Mouse (Mus musculus): ENCODE data around the gene Rbbp4.

Gene Rbbp4

DNA sequence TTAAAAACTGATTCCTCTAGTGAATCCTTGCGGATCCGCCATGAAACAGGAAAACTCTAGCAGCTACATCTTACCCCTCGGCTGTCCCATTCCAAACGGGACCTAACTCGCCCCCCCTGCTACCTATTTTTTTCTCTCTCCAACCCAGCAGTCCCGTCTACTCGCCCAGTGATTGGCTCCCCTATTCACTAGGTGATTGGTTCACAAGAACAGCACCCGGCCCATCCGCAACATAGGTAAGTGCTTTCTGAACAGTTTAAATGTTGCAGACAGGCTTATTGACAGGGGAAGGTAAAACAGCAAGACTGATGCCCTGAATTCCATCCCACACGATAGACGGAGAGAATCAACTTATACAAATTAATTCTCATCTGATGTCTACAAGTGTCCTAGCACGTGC, 18.0 kb upstream of the Rbbp4 start:
- no peak for DNase-seq (ENCODE audit: extremely low spot score, low spot score)

DNA sequence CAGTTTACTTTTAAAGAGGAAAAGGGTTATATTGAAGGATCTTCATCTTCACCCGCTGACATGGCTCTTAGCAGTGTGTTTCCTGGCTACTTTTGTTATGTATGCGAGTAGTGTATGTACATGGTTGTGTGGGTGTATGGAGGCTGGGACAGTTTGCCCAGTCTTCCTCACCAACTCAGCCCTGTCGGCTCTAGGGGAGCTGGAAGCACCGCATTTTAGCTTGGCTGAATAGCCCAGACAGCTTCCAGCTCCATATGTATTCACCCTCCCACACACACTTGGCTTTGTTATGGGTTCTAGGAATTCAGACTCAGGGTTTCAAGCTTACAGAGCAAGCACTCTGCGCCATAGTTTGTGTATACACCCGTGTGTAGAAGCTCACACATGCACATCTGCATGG, 15.9 kb upstream of the Rbbp4 start:
- DNase-seq (ENCODE audit: extremely low spot score, low spot score): no peak

DNA sequence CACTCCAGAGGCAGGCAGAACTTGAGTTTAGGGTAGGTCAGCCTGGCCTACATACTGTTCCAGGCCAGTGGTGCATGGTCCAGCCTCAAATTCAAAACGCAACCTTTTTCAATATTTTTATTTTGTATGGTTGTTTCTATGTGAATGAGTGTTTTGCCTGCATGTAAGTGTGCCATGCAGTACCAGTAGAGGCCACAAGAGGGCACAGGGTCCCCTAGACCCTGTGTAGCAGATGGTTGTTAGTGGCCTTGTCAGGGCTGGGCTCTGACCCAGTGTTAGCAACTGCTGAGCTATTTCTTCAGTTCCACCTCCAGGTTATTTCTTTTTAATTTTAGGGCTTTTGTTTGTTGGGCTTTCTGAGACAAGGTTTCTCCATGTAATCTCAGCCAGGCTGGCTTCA, 15.5 kb upstream of the Rbbp4 start:
- DNase-seq (ENCODE audit: extremely low spot score, low spot score): peak; percentile 85

DNA sequence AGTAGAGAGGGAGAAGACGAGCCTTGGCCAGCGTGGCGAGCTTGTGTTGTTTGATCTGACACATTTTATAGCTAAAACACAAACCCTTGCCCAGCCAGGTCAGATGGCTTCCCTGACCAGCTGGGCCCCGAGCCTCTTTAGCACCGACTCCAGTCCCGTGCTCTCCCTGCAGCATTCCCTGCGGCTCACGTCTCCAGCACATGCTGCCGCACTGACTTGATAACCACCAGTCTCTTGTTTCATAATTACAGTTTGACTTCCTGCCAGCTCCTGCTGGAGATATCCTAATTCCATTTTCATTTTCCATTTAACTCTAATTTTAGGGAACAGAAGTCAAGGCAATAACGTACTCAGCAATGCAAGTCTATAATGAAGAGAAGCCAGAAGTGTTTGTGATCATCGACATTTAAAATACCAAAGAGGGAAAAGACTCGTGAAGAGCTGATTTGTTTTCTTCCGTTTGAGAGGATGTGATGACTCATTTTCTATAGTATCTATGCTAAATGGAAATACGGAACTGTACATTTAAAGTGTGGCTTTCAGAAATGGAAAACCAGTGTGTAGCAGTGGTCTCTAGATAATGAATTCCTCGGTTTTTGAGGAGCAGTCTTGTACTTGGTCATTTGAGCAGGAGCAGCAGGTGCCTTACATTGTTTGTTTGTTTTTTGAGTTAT, 11.4 kb upstream of the Rbbp4 start:
- DNase-seq (ENCODE audit: extremely low spot score, low spot score): no peak

DNA sequence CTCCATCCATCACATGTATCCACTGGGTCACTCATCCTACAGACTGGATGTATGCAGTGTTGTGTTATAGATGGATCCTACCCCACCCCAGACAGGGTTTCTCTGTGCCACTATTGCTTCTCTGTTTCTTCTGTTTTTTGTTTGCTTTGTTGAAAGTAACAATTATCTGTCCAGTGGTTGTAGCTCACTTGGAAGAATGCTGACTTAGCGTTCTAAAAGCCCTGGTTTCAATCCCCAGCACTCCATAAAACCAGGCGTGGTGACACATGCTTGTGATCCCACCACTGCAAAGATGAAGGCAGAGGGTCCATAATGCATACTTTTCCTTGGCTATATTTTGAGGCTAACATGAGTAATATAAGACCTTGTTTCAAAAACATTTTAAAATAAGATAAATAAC, 7.5 kb upstream of the Rbbp4 start:
- DNase-seq (ENCODE audit: extremely low spot score, low spot score): no peak

DNA sequence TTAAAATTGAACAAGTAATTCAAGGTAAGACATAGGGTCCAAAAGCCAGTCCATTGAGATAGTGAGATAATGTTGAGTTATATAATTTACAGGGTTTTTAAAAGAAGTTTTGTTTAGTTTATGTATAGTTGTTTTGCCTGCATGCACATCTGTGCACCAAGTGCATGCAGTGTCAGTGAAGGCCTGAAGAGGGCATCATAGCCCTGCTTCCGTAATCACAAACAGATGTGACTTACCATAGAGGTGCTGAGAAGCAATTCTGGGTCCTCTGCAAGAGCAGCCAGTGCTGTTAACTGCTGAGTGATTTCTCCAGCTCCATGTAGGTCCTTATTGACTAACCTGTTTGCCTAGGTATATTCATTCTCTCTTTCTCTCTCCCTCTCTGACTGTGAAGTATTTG, 6.7 kb upstream of the Rbbp4 start:
- DNase-seq (ENCODE audit: extremely low spot score, low spot score): no peak

DNA sequence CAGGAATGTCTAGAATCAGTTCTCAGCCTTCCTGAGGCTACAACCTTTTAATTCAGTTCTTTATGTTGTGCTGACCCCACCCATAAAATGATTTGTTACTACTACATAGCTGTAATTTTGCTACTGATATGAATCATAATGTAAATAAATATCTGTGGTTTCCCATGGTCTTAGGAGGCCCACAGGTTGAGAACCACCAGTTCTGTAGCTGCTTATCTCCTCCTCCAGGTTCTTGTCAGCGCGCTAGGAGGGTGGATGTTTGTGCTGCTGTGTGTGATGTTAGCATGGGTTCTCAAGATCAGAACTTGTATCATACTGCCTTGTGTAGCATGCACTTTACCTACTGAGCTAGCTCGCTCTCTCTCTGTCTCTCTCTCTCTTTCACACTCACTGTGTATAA, 4.6 kb upstream of the Rbbp4 start:
- no peak for DNase-seq (ENCODE audit: extremely low spot score, low spot score)

DNA sequence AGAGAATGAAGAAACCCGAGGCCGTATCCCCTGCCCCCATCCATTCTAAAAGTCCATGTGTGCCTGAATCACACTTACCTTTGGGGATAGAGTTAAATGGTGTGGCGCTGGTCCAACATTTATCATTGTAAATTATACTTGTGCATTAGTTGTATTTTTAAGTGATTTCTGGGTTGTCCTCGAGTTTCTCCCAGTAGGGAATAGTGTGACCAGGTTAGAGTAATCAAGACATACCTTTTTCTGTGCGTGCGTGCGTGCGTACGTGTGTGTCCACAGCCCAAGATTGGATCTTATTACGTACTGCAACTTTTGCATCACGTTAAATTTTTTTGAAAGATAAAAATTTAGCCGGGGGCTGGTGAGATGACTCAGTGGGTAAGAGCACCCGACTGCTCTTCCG, 1.1 kb upstream of the Rbbp4 start:
- no peak for DNase-seq (ENCODE audit: extremely low spot score, low spot score)

DNA sequence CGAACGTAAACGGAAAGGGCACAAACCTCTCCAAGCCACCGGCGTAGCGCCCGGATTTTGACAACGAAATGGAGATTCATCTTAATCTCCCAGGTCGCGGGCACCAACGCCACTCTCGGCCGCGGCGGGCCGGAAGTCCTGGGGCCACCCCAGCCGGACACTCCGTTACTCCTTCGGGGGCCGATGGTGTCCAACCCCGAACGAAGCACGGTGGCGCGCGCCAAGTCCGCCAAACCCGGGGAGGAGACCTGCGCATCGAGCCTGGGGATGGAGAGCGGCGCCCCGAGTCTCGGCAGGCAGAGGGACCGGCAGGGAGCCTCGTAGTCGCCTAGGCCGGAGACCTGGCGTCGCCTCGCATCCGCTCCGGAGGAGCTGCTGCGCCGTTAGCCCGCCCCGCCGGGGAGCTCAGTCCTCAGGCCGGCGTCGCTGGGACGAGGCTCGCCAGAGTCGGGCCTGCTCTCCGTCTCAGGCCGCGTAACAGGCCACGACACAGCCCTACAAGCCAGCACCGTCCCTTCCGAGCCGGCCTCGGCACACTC, 424 bp downstream of the Rbbp4 start:
- DNase-seq (ENCODE audit: extremely low spot score, low spot score): no peak

DNA sequence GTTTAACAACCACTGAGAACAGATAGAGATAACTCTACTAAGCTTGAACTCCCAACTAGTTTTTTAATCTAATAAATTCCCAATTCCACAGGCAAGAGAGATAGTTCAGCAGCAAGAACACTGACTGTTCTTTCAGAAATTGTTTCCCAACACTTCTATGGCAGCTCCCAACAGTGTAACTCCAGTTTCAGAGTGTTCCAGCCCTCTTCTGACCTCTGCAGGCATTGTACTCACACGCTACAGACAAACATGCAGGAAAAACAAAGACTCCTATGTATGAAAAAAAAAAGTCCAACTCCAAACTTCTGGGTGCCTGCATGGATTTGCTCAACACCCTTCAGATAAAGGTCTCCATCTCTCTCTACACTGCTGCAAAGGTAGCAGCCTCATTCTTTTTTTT, 2.3 kb downstream of the Rbbp4 start:
- no peak for DNase-seq (ENCODE audit: extremely low spot score, low spot score)

DNA sequence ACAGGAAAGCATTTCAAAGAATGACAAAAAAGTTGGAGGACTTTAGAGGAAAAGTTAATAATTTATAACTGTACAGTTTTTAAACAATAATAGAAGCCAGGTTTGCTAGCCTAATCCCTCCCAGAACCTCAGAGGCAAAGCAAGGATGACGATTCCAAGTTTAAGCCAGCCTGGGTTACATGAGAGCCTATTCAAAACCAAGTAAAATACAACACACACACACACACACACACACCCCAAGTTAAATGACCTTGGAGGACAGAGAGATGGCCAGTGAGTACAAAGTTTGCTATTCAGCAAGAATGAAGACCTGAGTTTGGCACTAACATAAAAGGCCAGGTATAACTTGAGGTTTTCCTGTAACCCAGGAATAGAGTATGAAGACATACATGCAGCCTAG, 9.0 kb downstream of the Rbbp4 start:
- no peak for DNase-seq (ENCODE audit: extremely low spot score, low spot score)

DNA sequence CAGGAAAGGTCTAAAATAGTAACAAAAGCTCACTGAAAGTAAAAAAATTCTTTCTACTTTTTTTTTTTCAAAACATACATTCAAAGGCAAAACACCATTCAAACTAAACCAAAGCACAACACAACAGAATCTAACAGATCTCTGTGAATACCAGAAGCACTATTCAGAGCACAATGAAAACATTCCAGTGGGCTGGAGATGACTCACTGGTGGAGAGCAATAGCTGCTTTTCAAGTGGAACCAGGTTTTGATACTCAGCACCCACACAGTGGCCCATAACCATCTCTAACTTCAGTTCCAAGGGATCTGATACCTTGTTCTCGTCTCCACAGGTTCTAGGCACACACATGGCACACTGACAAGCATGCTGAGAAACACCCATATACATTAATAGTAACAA, 10.4 kb downstream of the Rbbp4 start:
- DNase-seq (ENCODE audit: extremely low spot score, low spot score): no peak

DNA sequence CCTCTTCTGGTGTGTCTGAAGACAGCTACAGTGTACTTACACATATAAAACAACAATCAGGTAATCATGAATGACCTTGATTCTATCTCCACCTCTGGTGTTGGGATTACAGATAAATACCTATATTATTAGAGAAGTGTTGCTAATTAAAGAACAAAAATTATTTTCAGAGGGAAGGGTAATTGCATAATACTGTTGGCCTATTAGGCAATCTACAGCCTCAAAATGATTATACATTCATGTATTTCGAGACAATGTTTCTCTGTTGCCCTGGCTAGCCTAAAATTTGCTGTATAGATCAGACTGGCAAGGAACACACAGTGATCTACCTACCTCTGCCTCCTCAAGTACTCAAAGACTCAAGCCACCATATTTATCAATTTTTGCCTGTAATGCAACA, 11.7 kb downstream of the Rbbp4 start:
- no peak for DNase-seq (ENCODE audit: extremely low spot score, low spot score)

DNA sequence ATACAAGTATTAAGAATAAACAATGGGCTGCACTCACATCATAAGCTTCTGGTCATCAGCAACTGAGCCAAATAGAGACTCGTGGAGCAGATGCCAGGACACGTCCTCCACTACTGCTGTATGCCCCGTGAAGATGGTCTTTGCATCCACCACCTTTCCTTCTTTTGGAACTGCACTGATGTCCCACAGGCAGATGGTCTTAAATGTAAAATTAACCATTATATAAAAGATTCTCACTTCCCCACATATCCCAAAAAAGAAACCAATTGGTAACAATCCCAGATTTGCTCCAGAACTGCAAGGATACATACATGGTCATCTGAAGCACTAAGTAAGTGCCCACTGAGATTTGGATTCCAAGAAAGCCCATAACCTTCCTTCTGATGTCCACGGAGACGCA, 13.1 kb downstream of the Rbbp4 start:
- no peak for DNase-seq (ENCODE audit: extremely low spot score, low spot score)

DNA sequence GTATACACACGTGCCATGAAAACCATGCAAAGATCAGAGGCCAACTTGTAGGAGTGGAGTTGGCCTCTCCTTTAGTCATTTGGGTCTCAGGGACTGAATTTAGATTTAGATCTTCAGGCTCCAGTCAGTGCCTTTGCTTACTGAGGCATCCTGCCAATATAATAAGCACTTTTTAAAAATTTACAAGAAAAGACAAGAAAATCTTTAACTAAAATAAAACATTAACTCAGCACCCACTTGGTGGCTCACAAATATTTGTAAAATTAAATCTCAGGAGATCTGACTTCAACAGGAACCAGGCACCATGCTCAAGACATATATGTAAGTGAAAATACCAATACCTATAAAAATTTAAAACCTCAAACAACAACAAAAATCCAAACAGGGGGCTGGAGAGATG, 14.3 kb downstream of the Rbbp4 start:
- DNase-seq (ENCODE audit: extremely low spot score, low spot score): no peak

DNA sequence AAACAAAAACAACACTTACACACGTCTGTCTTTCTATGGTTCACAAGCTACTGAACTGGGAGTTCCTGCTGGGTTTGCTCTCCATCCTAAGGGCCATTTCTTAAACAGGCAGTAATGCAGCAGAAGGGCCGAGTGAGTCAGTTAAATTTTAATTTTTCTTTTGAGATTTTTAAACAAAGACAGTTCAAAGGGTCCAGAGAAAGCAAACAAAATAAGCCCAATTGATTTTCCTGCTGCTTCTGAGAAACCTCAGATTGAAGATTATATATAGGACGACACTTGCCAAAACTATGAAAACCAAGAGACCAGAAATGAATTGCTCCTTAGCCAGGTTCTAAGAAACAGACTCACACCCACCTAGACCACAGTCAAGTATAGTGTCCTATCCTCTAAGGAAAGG, 21.3 kb downstream of the Rbbp4 start:
- DNase-seq (ENCODE audit: extremely low spot score, low spot score): no peak

DNA sequence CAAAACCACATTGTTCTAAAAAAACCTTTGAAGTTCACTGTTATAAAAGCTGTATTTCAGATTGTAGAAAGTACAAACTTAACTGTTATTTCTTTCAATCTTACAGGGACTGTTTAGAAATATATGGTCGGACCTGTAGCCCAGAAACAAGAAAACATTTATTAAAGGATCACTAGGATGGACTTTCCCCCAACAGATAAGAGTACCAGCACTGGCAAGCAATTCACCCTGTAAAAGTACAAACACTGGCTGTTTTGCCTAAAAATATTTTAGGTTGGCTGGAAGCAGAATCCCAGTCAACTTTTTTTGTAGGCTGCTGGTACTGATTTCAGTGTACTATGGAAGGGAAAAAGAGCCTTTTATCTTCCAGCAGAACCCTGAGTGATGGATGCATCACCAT, 27.2 kb downstream of the Rbbp4 start:
- no peak for DNase-seq (ENCODE audit: extremely low spot score, low spot score)

DNA sequence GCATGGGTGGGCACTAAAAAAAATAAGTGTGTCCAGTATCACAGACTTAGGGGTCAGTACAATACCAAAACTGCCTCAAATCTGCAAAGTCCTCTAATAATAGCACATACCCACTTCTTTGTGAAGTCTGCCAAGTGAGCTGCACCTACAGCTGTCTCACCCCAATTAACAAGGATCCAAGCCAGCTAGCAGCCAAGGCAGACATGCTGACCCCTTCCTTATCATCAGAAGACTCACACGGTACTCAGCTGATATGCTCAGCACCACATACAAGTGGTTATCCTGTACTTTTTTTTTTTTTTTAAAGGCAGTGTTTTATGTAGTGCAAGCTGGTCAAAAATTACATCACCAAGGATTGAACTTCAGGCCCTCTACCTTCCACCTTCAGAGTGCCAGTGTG, 30.9 kb downstream of the Rbbp4 start:
- no peak for DNase-seq (ENCODE audit: extremely low spot score, low spot score)

DNA sequence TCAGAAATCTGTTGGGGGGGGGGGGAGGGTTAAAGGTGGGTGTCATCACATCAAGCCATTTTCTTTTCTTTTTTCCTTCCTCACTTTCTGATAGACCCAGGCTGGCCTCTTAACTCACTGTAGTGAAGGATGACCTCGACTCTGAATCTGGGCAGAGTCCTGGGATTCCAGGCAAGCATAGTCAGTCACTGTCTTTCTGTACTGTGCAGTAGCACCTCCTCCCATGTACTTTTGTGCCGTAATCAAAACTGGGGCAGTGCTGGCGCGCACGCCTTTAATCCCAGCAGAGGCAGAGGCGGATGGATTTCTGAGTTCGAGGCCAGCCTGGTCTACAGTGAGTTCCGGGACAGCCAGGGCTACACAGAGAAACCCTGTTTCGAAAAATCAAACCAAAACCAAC, 31.4 kb downstream of the Rbbp4 start:
- no peak for DNase-seq (ENCODE audit: extremely low spot score, low spot score)

DNA sequence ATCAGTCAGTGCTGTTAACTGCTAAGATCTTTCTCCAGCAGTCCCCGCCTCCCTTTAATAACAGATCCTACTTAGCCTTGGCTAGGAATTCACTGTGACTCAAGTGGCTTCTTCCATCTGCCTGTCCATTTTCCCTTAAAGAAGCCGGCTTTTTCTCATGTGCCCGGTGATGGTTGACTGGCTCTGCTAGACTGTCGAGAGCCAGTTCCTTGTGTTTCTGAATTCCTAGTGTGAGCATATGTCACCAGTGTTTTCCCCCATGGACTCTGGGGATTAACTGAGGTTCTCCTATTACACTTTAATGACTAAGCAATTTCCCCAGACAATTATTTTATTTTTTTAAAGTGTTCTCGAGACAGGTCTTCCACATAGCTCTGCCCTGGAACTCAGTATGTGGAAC, 31.8 kb downstream of the Rbbp4 start:
- no peak for DNase-seq (ENCODE audit: extremely low spot score, low spot score)

DNA sequence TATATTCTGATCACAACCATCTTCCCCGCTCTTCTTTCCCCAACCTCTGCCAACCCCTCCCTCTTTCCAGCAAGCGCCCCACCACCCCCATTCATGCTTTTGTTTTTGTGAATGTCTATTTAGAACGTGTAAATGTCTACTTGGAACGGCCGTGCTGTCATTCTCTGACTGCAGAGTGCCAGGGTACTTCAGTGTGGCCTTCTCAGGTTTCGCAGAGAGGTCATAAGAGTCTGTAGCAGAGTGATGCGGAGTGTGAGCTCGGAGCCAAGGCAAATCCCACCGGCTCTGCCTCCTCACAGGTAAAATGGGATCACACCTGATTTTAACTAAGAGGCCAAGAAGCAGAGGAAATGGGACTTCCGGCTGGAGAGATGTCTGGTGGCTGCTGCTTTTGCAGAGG, 36.0 kb downstream of the Rbbp4 start:
- no peak for DNase-seq (ENCODE audit: extremely low spot score, low spot score)

DNA sequence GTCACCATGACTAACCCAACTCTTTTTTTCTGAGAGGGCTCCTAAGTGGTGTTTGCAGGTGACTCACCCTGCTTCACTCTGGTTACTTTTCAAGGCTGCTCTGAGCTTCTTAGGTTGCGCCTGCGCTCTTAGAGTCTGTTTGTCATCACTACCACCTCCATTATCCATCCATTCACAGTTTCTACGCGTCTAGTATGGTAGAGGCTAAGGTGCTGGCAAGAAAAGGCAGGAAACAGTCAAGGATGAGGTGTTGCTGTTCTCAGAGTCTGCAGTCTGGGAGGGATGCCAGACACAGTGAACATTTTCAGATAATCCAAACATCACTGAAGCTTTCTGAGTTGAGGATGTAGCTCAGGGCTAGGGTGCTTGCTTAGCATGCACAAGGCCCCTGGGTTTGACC, 37.4 kb downstream of the Rbbp4 start:
- DNase-seq (ENCODE audit: extremely low spot score, low spot score): no peak

DNA sequence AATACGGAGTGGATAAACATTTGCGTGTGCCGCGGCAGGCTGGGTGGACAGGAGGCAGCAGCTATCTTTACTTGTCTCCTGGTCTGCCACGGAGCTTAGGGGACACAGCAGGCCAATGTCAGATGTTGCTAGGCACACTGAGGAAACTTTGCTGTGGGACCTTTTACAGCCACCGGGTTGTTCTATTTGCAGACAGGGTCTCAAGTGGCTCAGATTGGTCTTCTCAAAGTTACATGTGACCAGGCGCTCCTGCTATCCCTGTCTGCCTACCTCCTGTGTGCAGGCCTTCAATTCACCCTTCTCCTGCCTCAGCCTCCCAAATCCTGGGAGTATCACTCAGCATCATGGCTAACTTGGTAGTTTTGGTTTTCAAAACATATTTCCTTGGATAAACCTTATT, 39.1 kb downstream of the Rbbp4 start:
- no peak for DNase-seq (ENCODE audit: extremely low spot score, low spot score)

DNA sequence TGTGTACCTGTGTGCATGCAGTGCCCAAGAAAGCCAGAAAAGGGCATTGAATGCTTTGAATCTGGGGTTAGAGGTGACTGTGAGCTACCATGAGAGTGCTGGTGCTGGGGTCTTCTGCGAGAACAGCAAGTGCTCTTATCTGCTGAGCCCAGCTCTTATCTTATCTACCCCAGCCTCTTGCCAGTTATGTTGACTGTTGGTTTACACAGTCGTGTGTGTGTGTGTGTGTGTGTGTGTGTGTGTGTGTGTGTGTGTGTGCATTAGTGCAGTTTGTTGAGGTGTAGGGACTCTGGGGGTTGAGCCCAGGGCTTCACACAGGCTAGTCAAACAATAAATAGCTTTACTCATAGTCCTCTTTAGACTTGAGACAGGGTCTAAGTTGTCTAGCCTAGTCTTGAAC, 40.0 kb downstream of the Rbbp4 start:
- DNase-seq (ENCODE audit: extremely low spot score, low spot score): no peak
